Mouse (Mus musculus): ENCODE data around the gene Gm13277. TPM values are rescaled to one million over a fixed set of nuclear protein-coding genes. Genes with fewer than 3 reads are reported as not detected.
"Not testable (repeated sequence)": the region's sequence is repeated elsewhere in the genome, so short reads cannot be mapped to it uniquely, and the experiment has no call there.

Gm13277 gene
- polyA plus RNA-seq, 2 experiments = not detected

- H3K4me1 ChIP-seq (replicated peaks; ENCODE audit: control insufficient read depth in 2 of 2, insufficient read depth in 2 of 2, low read length in 1 of 2); DNase-seq (ENCODE audit: low read depth in 3 of 3, low spot score in 3 of 3); H3K27me3 ChIP-seq (ENCODE audit: control insufficient read depth, insufficient read depth, low read length); H3K9ac ChIP-seq (replicated peaks); H3K27ac ChIP-seq; ATAC-seq (ENCODE audit: insufficient read depth); H3K9me3 ChIP-seq (ENCODE audit: control insufficient read depth, low read length); H3K36me3 ChIP-seq (replicated peaks; ENCODE audit: control insufficient read depth, insufficient read depth, low read depth): not testable (repeated sequence)
- H3K4me3 ChIP-seq (ENCODE audit: insufficient read depth in 1 of 2, low read depth in 2 of 2, low read length in 2 of 2) = peak within 1 kb of the TSS in 1 of 2 experiments; percentile 49; a peak in 2 of 4 replicates
- H3K4me2 ChIP-seq (ENCODE audit: low read depth) = peak within 1 kb of the TSS; percentile 33
- 10% methylated on average over 3 of the region's 7 CpGs for WGBS (ENCODE audit: insufficient replicate concordance)
These were observed 6.6 kb upstream of the Gm13277 start, which contains the start of gene Ifnz for GRCm38 (mm10) chr4:88781831-88782230. Ifnz (plus strand) TSS chr4:88782131.

- H3K27me3 ChIP-seq (ENCODE audit: control insufficient read depth, insufficient read depth, low read length); H3K9ac ChIP-seq (replicated peaks); H3K36me3 ChIP-seq (replicated peaks; ENCODE audit: control insufficient read depth, insufficient read depth, low read depth); H3K27ac ChIP-seq; H3K4me1 ChIP-seq (replicated peaks; ENCODE audit: control insufficient read depth in 2 of 2, insufficient read depth in 2 of 2, low read length in 1 of 2); H3K9me3 ChIP-seq (ENCODE audit: control insufficient read depth, low read length); ATAC-seq (ENCODE audit: insufficient read depth); DNase-seq (ENCODE audit: low read depth in 3 of 3, low spot score in 3 of 3): not testable (repeated sequence)
- peak overlapping the region; percentile 33 for H3K4me2 ChIP-seq (ENCODE audit: low read depth)
- WGBS (ENCODE audit: insufficient replicate concordance) = 2% methylated on average over 9 of the region's 31 CpGs
- peak overlapping the region in 1 of 2 experiments; percentile 49; a peak in 2 of 4 replicates for H3K4me3 ChIP-seq (ENCODE audit: insufficient read depth in 1 of 2, low read depth in 2 of 2, low read length in 2 of 2)
These were observed 6.1 kb upstream of the Gm13277 start for GRCm38 (mm10) chr4:88782335-88782734.

GRCm38 (mm10) chr4:88785409-88785808 lies 3.0 kb upstream of the Gm13277 start, which contains the start of gene Gm13276:
Gm13276 (plus strand) TSS chr4:88785709.
- H3K27me3 ChIP-seq (ENCODE audit: control insufficient read depth, insufficient read depth, low read length); H3K4me1 ChIP-seq (replicated peaks; ENCODE audit: control insufficient read depth in 2 of 2, insufficient read depth in 2 of 2, low read length in 1 of 2); H3K4me3 ChIP-seq (ENCODE audit: insufficient read depth in 1 of 2, low read depth in 2 of 2, low read length in 2 of 2); H3K36me3 ChIP-seq (replicated peaks; ENCODE audit: control insufficient read depth, insufficient read depth, low read depth); H3K4me2 ChIP-seq (ENCODE audit: low read depth); H3K27ac ChIP-seq; DNase-seq (ENCODE audit: low read depth in 3 of 3, low spot score in 3 of 3); H3K9me3 ChIP-seq (ENCODE audit: control insufficient read depth, low read length); H3K9ac ChIP-seq (replicated peaks); ATAC-seq (ENCODE audit: insufficient read depth): not testable (repeated sequence)
- WGBS (ENCODE audit: insufficient replicate concordance) = no CpG with 5 or more reads among the region's 27 CpGs

- not testable (repeated sequence) for H3K4me3 ChIP-seq (ENCODE audit: insufficient read depth in 1 of 2, low read depth in 2 of 2, low read length in 2 of 2); H3K9me3 ChIP-seq (ENCODE audit: control insufficient read depth, low read length); ATAC-seq (ENCODE audit: insufficient read depth); H3K4me1 ChIP-seq (replicated peaks; ENCODE audit: control insufficient read depth in 2 of 2, insufficient read depth in 2 of 2, low read length in 1 of 2); H3K27me3 ChIP-seq (ENCODE audit: control insufficient read depth, insufficient read depth, low read length); H3K27ac ChIP-seq; DNase-seq (ENCODE audit: low read depth in 3 of 3, low spot score in 3 of 3); H3K36me3 ChIP-seq (replicated peaks; ENCODE audit: control insufficient read depth, insufficient read depth, low read depth); H3K9ac ChIP-seq (replicated peaks); H3K4me2 ChIP-seq (ENCODE audit: low read depth)
- WGBS (ENCODE audit: insufficient replicate concordance) = no CpG with 5 or more reads among the region's 28 CpGs
These were observed 2.8 kb downstream of the Gm13277 start, which contains the start of gene Gm13278 for GRCm38 (mm10) chr4:88791250-88791649. Gm13278 (plus strand) TSS chr4:88791550.

- 0% methylated on average over 9 of the region's 52 CpGs for WGBS (ENCODE audit: insufficient replicate concordance)
- H3K4me2 ChIP-seq (ENCODE audit: low read depth); ATAC-seq (ENCODE audit: insufficient read depth): not testable (repeated sequence)
These were observed 5.7 kb downstream of the Gm13277 start, which contains the start of gene Gm13275 for GRCm38 (mm10) chr4:88793936-88794675. Gm13275 (plus strand) TSS chr4:88794487.

GRCm38 (mm10) chr4:88797097-88797496 lies 8.7 kb downstream of the Gm13277 start, which contains the start of gene Gm13279:
Gm13279 (plus strand) TSS chr4:88797397.
- not testable (repeated sequence) for H3K9ac ChIP-seq (replicated peaks); H3K4me1 ChIP-seq (replicated peaks; ENCODE audit: control insufficient read depth in 2 of 2, insufficient read depth in 2 of 2, low read length in 1 of 2); H3K4me3 ChIP-seq (ENCODE audit: insufficient read depth in 1 of 2, low read depth in 2 of 2, low read length in 2 of 2); H3K27ac ChIP-seq; H3K9me3 ChIP-seq (ENCODE audit: control insufficient read depth, low read length); H3K27me3 ChIP-seq (ENCODE audit: control insufficient read depth, insufficient read depth, low read length); H3K36me3 ChIP-seq (replicated peaks; ENCODE audit: control insufficient read depth, insufficient read depth, low read depth); DNase-seq (ENCODE audit: low read depth in 3 of 3, low spot score in 3 of 3); H3K4me2 ChIP-seq (ENCODE audit: low read depth); ATAC-seq (ENCODE audit: insufficient read depth)
- WGBS (ENCODE audit: insufficient replicate concordance) = no CpG with 5 or more reads among the region's 28 CpGs

More at GRCm38 (mm10) chr4:88793936-88794675, 5.7 kb downstream of the Gm13277 start, which contains the start of gene Gm13275:
- not testable (repeated sequence) for DNase-seq (ENCODE audit: low read depth in 3 of 3, low spot score in 3 of 3); H3K9ac ChIP-seq (replicated peaks); H3K4me1 ChIP-seq (replicated peaks; ENCODE audit: control insufficient read depth in 2 of 2, insufficient read depth in 2 of 2, low read length in 1 of 2); H3K4me3 ChIP-seq (ENCODE audit: insufficient read depth in 1 of 2, low read depth in 2 of 2, low read length in 2 of 2); H3K27me3 ChIP-seq (ENCODE audit: control insufficient read depth, insufficient read depth, low read length); H3K9me3 ChIP-seq (ENCODE audit: control insufficient read depth, low read length); H3K36me3 ChIP-seq (replicated peaks; ENCODE audit: control insufficient read depth, insufficient read depth, low read depth); H3K27ac ChIP-seq
- TF ChIP-seq CTCF (IDR thresholded peaks at IDR 0.05; ENCODE audit: low read depth) = peak; percentile 43

- DNase-seq (ENCODE audit: low read depth in 3 of 3, low spot score in 3 of 3); H3K4me2 ChIP-seq (ENCODE audit: low read depth); ATAC-seq (ENCODE audit: insufficient read depth); H3K4me1 ChIP-seq (replicated peaks; ENCODE audit: control insufficient read depth in 2 of 2, insufficient read depth in 2 of 2, low read length in 1 of 2); H3K27me3 ChIP-seq (ENCODE audit: control insufficient read depth, insufficient read depth, low read length); H3K9me3 ChIP-seq (ENCODE audit: control insufficient read depth, low read length); H3K36me3 ChIP-seq (replicated peaks; ENCODE audit: control insufficient read depth, insufficient read depth, low read depth); H3K9ac ChIP-seq (replicated peaks); H3K27ac ChIP-seq; H3K4me3 ChIP-seq (ENCODE audit: insufficient read depth in 1 of 2, low read depth in 2 of 2, low read length in 2 of 2): not testable (repeated sequence)
- 4% methylated on average over 2 of the region's 7 CpGs for WGBS (ENCODE audit: insufficient replicate concordance)
These were observed 10.9 kb downstream of the Gm13277 start, which contains the start of gene Gm13285 for GRCm38 (mm10) chr4:88799365-88799764. Gm13285 (plus strand) TSS chr4:88799665.

GRCm38 (mm10) chr4:88802954-88803353 lies 14.5 kb downstream of the Gm13277 start, which contains the start of gene Gm13287:
Gm13287 (plus strand) TSS chr4:88803254.
- H3K4me1 ChIP-seq (replicated peaks; ENCODE audit: control insufficient read depth in 2 of 2, insufficient read depth in 2 of 2, low read length in 1 of 2); H3K27ac ChIP-seq; H3K9me3 ChIP-seq (ENCODE audit: control insufficient read depth, low read length); H3K27me3 ChIP-seq (ENCODE audit: control insufficient read depth, insufficient read depth, low read length); H3K4me3 ChIP-seq (ENCODE audit: insufficient read depth in 1 of 2, low read depth in 2 of 2, low read length in 2 of 2); ATAC-seq (ENCODE audit: insufficient read depth); DNase-seq (ENCODE audit: low read depth in 3 of 3, low spot score in 3 of 3); H3K9ac ChIP-seq (replicated peaks); H3K4me2 ChIP-seq (ENCODE audit: low read depth); H3K36me3 ChIP-seq (replicated peaks; ENCODE audit: control insufficient read depth, insufficient read depth, low read depth): not testable (repeated sequence)
- no CpG with 5 or more reads among the region's 29 CpGs for WGBS (ENCODE audit: insufficient replicate concordance)

Data from liver, embryonic 14.5 days (tissue).